Mouse (Mus musculus): ENCODE results near the gene Sytl3.
"Not testable (repeated sequence)": the region's sequence is repeated elsewhere in the genome, so short reads cannot be mapped to it uniquely, and the experiment has no call there.

The Sytl3 gene

GRCm38 (mm10) chr17:6646841-6647240 is 12.1 kb upstream of the Sytl3 start:
- DNase-seq = not testable (repeated sequence)

GRCm38 (mm10) chr17:6647452-6647851 is 11.4 kb upstream of the Sytl3 start:
- DNase-seq = not testable (repeated sequence)

GRCm38 (mm10) chr17:6650904-6651565 is 7.9 kb upstream of the Sytl3 start:
- not testable (repeated sequence) for DNase-seq

- DNase-seq = not testable (repeated sequence)
Observed at GRCm38 (mm10) chr17:6653341-6653946, 5.4 kb upstream of the Sytl3 start.

GRCm38 (mm10) chr17:6655087-6655511 is 3.8 kb upstream of the Sytl3 start:
- peak; percentile 77 for DNase-seq

GRCm38 (mm10) chr17:6655567-6656281 is 3.2 kb upstream of the Sytl3 start, which contains the start of gene Dynlt1f:
TSS of gene Dynlt1f (minus strand) at chr17:6655900.
- DNase-seq = peak; percentile 86

GRCm38 (mm10) chr17:6656471-6656870 is 2.4 kb upstream of the Sytl3 start:
- peak; percentile 47 for DNase-seq

- not testable (repeated sequence) for DNase-seq
Observed at GRCm38 (mm10) chr17:6660589-6660988, 1.7 kb downstream of the Sytl3 start.

GRCm38 (mm10) chr17:6661093-6661816 is 2.4 kb downstream of the Sytl3 start:
- not testable (repeated sequence) for DNase-seq

- not testable (repeated sequence) for DNase-seq
Observed at GRCm38 (mm10) chr17:6662840-6663239, 3.9 kb downstream of the Sytl3 start.

- not testable (repeated sequence) for DNase-seq
Observed at GRCm38 (mm10) chr17:6665389-6665788, 6.5 kb downstream of the Sytl3 start.

GRCm38 (mm10) chr17:6668522-6668921 is 9.6 kb downstream of the Sytl3 start:
- DNase-seq = not testable (repeated sequence)

GRCm38 (mm10) chr17:6674297-6674696 is 15.4 kb downstream of the Sytl3 start:
- not testable (repeated sequence) for DNase-seq

- not testable (repeated sequence) for DNase-seq
Observed at GRCm38 (mm10) chr17:6678063-6678462, 19.2 kb downstream of the Sytl3 start.

- DNase-seq = not testable (repeated sequence)
Observed at GRCm38 (mm10) chr17:6681721-6682120, 22.8 kb downstream of the Sytl3 start.

GRCm38 (mm10) chr17:6683702-6684101 is 24.8 kb downstream of the Sytl3 start:
- not testable (repeated sequence) for DNase-seq

GRCm38 (mm10) chr17:6684464-6685287 is 25.8 kb downstream of the Sytl3 start:
- DNase-seq = not testable (repeated sequence)

- DNase-seq = not testable (repeated sequence)
Observed at GRCm38 (mm10) chr17:6685288-6685818, 26.5 kb downstream of the Sytl3 start.

GRCm38 (mm10) chr17:6686299-6686971 is 27.5 kb downstream of the Sytl3 start:
- not testable (repeated sequence) for DNase-seq

- DNase-seq = not testable (repeated sequence)
Observed at GRCm38 (mm10) chr17:6689344-6689743, 30.5 kb downstream of the Sytl3 start.

GRCm38 (mm10) chr17:6691596-6691995 is 32.7 kb downstream of the Sytl3 start:
- peak; percentile 76 for DNase-seq
